Comparison of ENCODE assay signal across 18 mouse cellular contexts in the genomic region with DNA sequence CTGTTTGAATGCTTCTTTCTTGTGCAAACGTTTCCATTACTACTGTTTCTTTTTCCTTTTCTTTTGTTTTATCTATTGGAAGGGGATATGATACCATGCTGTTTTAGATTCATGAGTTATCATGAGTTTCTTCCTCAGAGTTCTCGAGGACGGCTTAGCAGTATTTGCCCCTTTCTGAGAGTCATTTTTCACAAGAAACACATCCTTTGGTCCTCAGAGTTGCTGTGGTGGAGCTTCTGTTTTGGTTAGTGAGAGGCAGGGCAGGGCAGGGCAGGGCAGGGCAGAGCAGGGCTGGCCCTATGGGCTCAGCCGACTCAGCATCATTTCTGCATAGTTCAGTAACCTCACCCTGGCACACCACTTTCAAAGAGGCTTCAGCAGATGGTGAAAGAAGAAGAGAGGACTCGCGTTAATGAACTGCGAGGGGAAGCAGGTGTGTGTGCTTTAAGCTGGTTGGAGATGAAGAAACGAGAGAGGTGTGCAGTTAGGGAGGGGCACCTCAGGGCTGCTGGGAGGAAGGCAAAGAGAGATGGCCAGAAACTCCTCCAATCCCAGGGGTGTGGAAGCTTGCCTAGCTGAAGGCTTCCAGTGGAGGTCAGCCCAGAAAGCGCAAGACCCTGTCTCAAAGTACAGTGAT. TPM values are rescaled to one million over a fixed set of nuclear protein-coding genes. Genes with fewer than 3 reads are reported as not detected.
DNase-seq lines count a peak whose midpoint lies in the region; ATAC-seq and TF ChIP-seq lines count a peak whose summit lies in the region.
"Had no signal": no experiment of that assay in that cellular context is flagged by ENCODE, and none has a peak within 500 bp of the region (broad histone marks: within the 10 kb centered on the region; RNA-seq: fewer than 3 reads in every experiment).

No protein-coding gene starts in this region.

- H3K27ac ChIP-seq in heart, embryonic 12.5 days (ENCODE audit: poor library complexity, severe bottlenecking) = peak overlapping the region; percentile 83
- H3K27ac ChIP-seq in bone marrow, adult 2 months (ENCODE audit: control insufficient read depth, insufficient read depth, low read depth, low read length, poor library complexity) = peak overlapping the region; percentile 25
- peak overlapping the region; percentile 60 for H3K27ac ChIP-seq in liver, postnatal 0 days (ENCODE audit: low read depth)
- no peak overlapping the region for H3K27ac ChIP-seq in kidney, embryonic 14.5 days (ENCODE audit: low read depth, low read length)
- H3K27ac ChIP-seq: left cerebral cortex, adult 2 months; lung, embryonic 15.5 days; midbrain, embryonic 13.5 days; neural tube, embryonic 15.5 days had no signal

- H3K9me3 ChIP-seq in heart, embryonic 12.5 days (replicated peaks) = no peaks in the 10 kb centered on the region
- H3K9me3 ChIP-seq in liver, postnatal 0 days (ENCODE audit: low read length) = no peaks in the 10 kb centered on the region
- H3K9me3 ChIP-seq in kidney, embryonic 14.5 days (ENCODE audit: control insufficient read depth, low read length) = no peaks in the 10 kb centered on the region
- H3K9me3 ChIP-seq: G1E; lung, embryonic 15.5 days; midbrain, embryonic 13.5 days; neural tube, embryonic 15.5 days had no signal

- H3K36me3 ChIP-seq in heart, embryonic 12.5 days = no peaks in the 10 kb centered on the region
- H3K36me3 ChIP-seq in liver, postnatal 0 days (replicated peaks; ENCODE audit: insufficient read depth, low read length) = no peaks in the 10 kb centered on the region
- no peaks in the 10 kb centered on the region for H3K36me3 ChIP-seq in kidney, embryonic 14.5 days (ENCODE audit: control insufficient read depth, insufficient read depth, low read length)
- H3K36me3 ChIP-seq: G1E; lung, embryonic 15.5 days; midbrain, embryonic 13.5 days; neural tube, embryonic 15.5 days had no signal

- 41% methylated on average over 9 of the region's 9 CpGs for WGBS in heart, embryonic 12.5 days
- WGBS in bone marrow, adult 2 months = 18% methylated on average over 9 of the region's 9 CpGs
- 31% methylated on average over 9 of the region's 9 CpGs for WGBS in liver, postnatal 0 days (ENCODE audit: insufficient replicate concordance)
- WGBS in kidney, embryonic 14.5 days = 31% methylated on average over 9 of the region's 9 CpGs

- no peak for DNase-seq in heart, adult 18-20 months
- DNase-seq in 416B (ENCODE audit: low read depth) = peak; percentile 52
- DNase-seq in liver, postnatal 0 days = no peak
- DNase-seq in kidney, adult 18-20 months = no peak
- DNase-seq in cerebellum, adult 9-11 months = no peak
- DNase-seq: kidney, postnatal 4 days; thymus, postnatal 14 days had no signal

- H3K4me2 ChIP-seq in heart, embryonic 12.5 days = no peak overlapping the region
- peak overlapping the region; percentile 43 for H3K4me2 ChIP-seq in liver, postnatal 0 days (ENCODE audit: low read depth, low read length)
- no peak overlapping the region for H3K4me2 ChIP-seq in kidney, embryonic 14.5 days (replicated peaks; ENCODE audit: low read depth, low read length)
- H3K4me2 ChIP-seq: lung, embryonic 15.5 days; midbrain, embryonic 13.5 days; neural tube, embryonic 15.5 days had no signal

- no peak for TF ChIP-seq CTCF in bone marrow, adult 2 months (IDR thresholded peaks at IDR 0.05; ENCODE audit: control insufficient read depth, insufficient read depth, low read length)
- TF ChIP-seq CTCF in liver, postnatal 0 days (IDR thresholded peaks at IDR 0.05; ENCODE audit: low read depth) = no peak

- no peak overlapping the region for H3K4me3 ChIP-seq in heart, embryonic 12.5 days
- H3K4me3 ChIP-seq in bone marrow, adult 2 months (replicated peaks; ENCODE audit: control insufficient read depth, low read depth, low read length) = no peak overlapping the region
- H3K4me3 ChIP-seq in liver, postnatal 0 days (ENCODE audit: low read depth, low read length) = no peak overlapping the region
- no peak overlapping the region for H3K4me3 ChIP-seq in kidney, embryonic 14.5 days (ENCODE audit: low read length)
- H3K4me3 ChIP-seq: left cerebral cortex, adult 2 months; lung, embryonic 15.5 days; midbrain, embryonic 13.5 days; neural tube, embryonic 15.5 days had no signal

- TF ChIP-seq EP300 in liver, postnatal 0 days (IDR thresholded peaks at IDR 0.05; ENCODE audit: low read depth) = no peak

- peaks cover 22% of the 10 kb centered on the region for H3K4me1 ChIP-seq in heart, embryonic 12.5 days (replicated peaks)
- peaks cover 11% of the 10 kb centered on the region for H3K4me1 ChIP-seq in bone marrow, adult 2 months (ENCODE audit: control insufficient read depth, insufficient read depth, low read length)
- H3K4me1 ChIP-seq in liver, postnatal 0 days (ENCODE audit: insufficient read depth) = peaks cover 38% of the 10 kb centered on the region
- peaks cover 17% of the 10 kb centered on the region; the same call in 1 of the 2 replicates for H3K4me1 ChIP-seq in kidney, embryonic 14.5 days (ENCODE audit: control insufficient read depth, insufficient read depth, low read length)

- no peak for TF ChIP-seq POLR2A in bone marrow, adult 2 months (IDR thresholded peaks at IDR 0.05; ENCODE audit: borderline replicate concordance, control insufficient read depth, low read depth, low read length)

- ATAC-seq in heart, embryonic 12.5 days (ENCODE audit: insufficient number of reproducible peaks, low FRiP score) = no peak
- no peak for ATAC-seq in liver, postnatal 0 days
- ATAC-seq in kidney, embryonic 14.5 days (ENCODE audit: low FRiP score, low TSS enrichment) = no peak
- ATAC-seq: inflammation-experienced regulatory T-cells, adult 6 months; midbrain, embryonic 13.5 days had no signal

- 0 out of 2 replicates have a peak overlapping the region, but pooled peaks have one; percentile 1 for H3K9ac ChIP-seq in heart, embryonic 12.5 days
- 0 out of 2 replicates have a peak overlapping the region, but pooled peaks have one; percentile 28 for H3K9ac ChIP-seq in liver, postnatal 0 days (replicated peaks)
- H3K9ac ChIP-seq in kidney, embryonic 14.5 days (ENCODE audit: low read depth, low read length) = no peak overlapping the region
- H3K9ac ChIP-seq: lung, embryonic 15.5 days; midbrain, embryonic 13.5 days; neural tube, embryonic 15.5 days had no signal

- H3K27me3 ChIP-seq in heart, embryonic 12.5 days (replicated peaks) = no peaks in the 10 kb centered on the region
- no peaks in the 10 kb centered on the region for H3K27me3 ChIP-seq in liver, postnatal 0 days (ENCODE audit: insufficient read depth, low read length)
- no peaks in the 10 kb centered on the region for H3K27me3 ChIP-seq in kidney, embryonic 14.5 days (ENCODE audit: control insufficient read depth, insufficient read depth, low read length)
- H3K27me3 ChIP-seq: lung, embryonic 15.5 days; midbrain, embryonic 13.5 days; neural tube, embryonic 15.5 days had no signal

RNA-seq across cellular contexts. Expression of gene Spty2d1, which starts 5.0 kb away (rescaled TPM):
- 19.4 and 19.8 TPM in 2 replicates for polyA plus RNA-seq in heart, embryonic 12.5 days (2016; fragmentation: Nextera tagmentation; extraction: Ambion mirVana)
- 1 to 10 TPM; 7.4 to 7.7 TPM for total RNA-seq in heart, adult 18-20 months (2021)
- 6.9 and 12.9 TPM in 2 replicates for polyA plus RNA-seq in bone marrow, adult 2 months (2011; ENCODE audit: insufficient read depth, insufficient read length, low replicate concordance, missing spikeins)
- 6.0 and 6.4 TPM in 2 replicates for polyA plus RNA-seq in liver, postnatal 0 days (2015; fragmentation: Nextera tagmentation; extraction: Ambion mirVana)
- polyA plus RNA-seq in kidney, embryonic 14.5 days (2014; fragmentation: Nextera tagmentation; extraction: Ambion mirVana) = 9.6 and 15.7 TPM in 2 replicates

RNA-seq across cellular contexts. Expression of gene Gm9999, which starts 29.9 kb away (rescaled TPM):
- polyA plus RNA-seq in heart, embryonic 12.5 days (2016; fragmentation: Nextera tagmentation; extraction: Ambion mirVana) = not detected in 2 replicates
- not detected for total RNA-seq in heart, adult 18-20 months (2021)
- polyA plus RNA-seq in bone marrow, adult 2 months (2011; ENCODE audit: insufficient read depth, insufficient read length, low replicate concordance, missing spikeins) = not detected in 2 replicates
- polyA plus RNA-seq in liver, postnatal 0 days (2015; fragmentation: Nextera tagmentation; extraction: Ambion mirVana) = not detected in 2 replicates
- polyA plus RNA-seq in kidney, embryonic 14.5 days (2014; fragmentation: Nextera tagmentation; extraction: Ambion mirVana) = not detected in 2 replicates
- total RNA-seq: gastrocnemius, adult 18-20 months; left cerebral cortex, adult 2 months had no signal
- polyA plus RNA-seq: cortical plate, adult 2 months; G1E; inflammation-experienced regulatory T-cells, adult 6 months; lung, embryonic 15.5 days; midbrain, embryonic 13.5 days; neural tube, embryonic 15.5 days had no signal

RNA-seq across cellular contexts. Expression of gene Tmem86a, which starts 37.2 kb away (rescaled TPM):
- polyA plus RNA-seq in heart, embryonic 12.5 days (2016; fragmentation: Nextera tagmentation; extraction: Ambion mirVana) = 19.2 and 22.0 TPM in 2 replicates
- 10 to 100 TPM; 19.7 to 20.8 TPM for total RNA-seq in heart, adult 18-20 months (2021)
- 7.4 and 12.4 TPM in 2 replicates for polyA plus RNA-seq in bone marrow, adult 2 months (2011; ENCODE audit: insufficient read depth, insufficient read length, low replicate concordance, missing spikeins)
- polyA plus RNA-seq in liver, postnatal 0 days (2015; fragmentation: Nextera tagmentation; extraction: Ambion mirVana) = 35.6 and 42.0 TPM in 2 replicates
- 18.3 and 22.9 TPM in 2 replicates for polyA plus RNA-seq in kidney, embryonic 14.5 days (2014; fragmentation: Nextera tagmentation; extraction: Ambion mirVana)

RNA-seq across cellular contexts. Expression of gene Uevld, which starts 54.9 kb away (rescaled TPM):
- 10.0 TPM in 2 replicates for polyA plus RNA-seq in heart, embryonic 12.5 days (2016; fragmentation: Nextera tagmentation; extraction: Ambion mirVana)
- total RNA-seq in heart, adult 18-20 months (2021) = 10 to 100 TPM; 11.1 to 13.5 TPM
- 3.7 and 3.9 TPM in 2 replicates for polyA plus RNA-seq in bone marrow, adult 2 months (2011; ENCODE audit: insufficient read depth, insufficient read length, low replicate concordance, missing spikeins)
- polyA plus RNA-seq in liver, postnatal 0 days (2015; fragmentation: Nextera tagmentation; extraction: Ambion mirVana) = 2.6 and 3.2 TPM in 2 replicates
- 10.1 and 13.6 TPM in 2 replicates for polyA plus RNA-seq in kidney, embryonic 14.5 days (2014; fragmentation: Nextera tagmentation; extraction: Ambion mirVana)
